Mouse (Mus musculus): ENCODE results near the gene Arhgef7. TPM values are rescaled to one million over a fixed set of nuclear protein-coding genes. Genes with fewer than 3 reads are reported as not detected.

Gene Arhgef7
- polyA plus RNA-seq, 1 experiment from 2014 or later, result 24.0 TPM

DNA sequence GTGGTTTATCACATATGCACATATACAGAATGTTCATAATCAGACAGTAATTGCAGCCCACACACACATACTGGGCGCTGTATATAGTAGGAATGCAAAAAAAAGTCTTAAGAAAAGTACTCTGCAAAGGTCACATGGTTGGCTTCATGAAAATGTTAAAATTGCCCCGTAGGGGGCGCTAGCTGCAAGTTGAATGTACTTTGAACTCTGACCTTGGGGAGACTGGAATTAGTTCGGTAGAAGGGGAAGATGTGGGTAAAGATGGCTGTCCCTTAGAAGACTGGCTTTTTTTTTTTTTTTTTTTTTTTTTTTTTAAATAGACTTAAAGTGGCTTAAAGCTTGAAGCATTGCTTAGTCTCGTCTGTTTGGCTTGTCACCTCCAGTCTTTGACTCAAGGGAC lies 28.4 kb downstream of the Arhgef7 start:
- Histone ChIP-seq H3K9ac (ENCODE audit: low read depth, low read length) (no peak overlapping the region), H3K4me3 (ENCODE audit: low read length) (no peak overlapping the region), H3K9me3 (ENCODE audit: control insufficient read depth, low read length) (no peaks in the 10 kb centered on the region), H3K27me3 (replicated peaks; ENCODE audit: control insufficient read depth, insufficient read depth, low read length) (no peaks in the 10 kb centered on the region), H3K4me1 (ENCODE audit: control insufficient read depth, insufficient read depth, low read length) (peaks cover 11% of the 10 kb centered on the region), H3K36me3 (ENCODE audit: control insufficient read depth, insufficient read depth, low read length) (no peaks in the 10 kb centered on the region), H3K27ac (ENCODE audit: low read length) (no peak overlapping the region), H3K4me2 (ENCODE audit: low read depth, low read length) (no peak overlapping the region)
- WGBS, result 14% methylated on average over 5 of the region's 5 CpGs
- ATAC-seq, result no peak

DNA sequence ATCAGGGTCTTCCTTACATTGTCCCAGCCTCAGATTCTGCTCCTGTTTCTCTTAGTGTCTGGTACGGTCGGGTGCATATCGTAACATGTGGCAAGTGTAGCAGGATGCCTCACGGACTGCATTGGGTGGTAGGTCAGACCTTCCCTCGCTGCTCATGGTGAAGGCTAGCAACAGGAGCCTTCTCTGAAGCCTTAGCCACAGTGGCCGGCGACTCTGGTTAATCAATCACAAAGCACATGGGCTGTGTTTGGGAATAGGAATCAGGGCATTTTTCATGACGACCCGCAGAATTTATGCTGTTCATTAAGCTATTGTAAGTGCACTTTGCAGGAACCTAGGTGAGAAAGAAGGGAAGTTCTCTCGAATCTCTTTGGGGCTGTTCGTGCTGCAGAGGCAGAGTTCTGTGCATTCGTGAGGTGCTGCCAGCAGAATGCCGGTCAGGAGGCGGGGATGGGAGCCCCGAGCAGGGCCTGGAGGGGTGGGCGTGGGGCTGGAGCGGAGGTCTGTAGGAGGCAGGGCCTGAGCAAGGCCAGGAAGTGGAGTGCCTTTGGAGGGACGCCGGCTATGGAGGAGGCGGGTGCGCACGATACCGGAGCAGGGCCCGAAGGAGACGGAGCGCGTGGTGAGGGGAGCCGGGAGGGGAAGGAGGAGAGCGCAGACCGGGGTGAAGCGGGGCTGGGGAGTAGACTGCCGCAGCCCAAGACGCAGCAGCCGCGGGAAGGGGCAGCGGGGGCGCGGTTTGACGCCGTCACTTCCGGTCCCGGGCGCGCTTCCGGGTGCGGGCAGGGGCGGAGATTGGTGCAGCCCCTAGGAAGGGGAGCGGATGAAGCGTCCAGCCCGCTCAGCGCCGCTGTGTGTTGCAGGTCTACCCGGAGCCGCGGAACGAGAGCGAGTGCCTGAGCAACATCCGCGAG lies 30.3 kb downstream of the Arhgef7 start:
- H3K27me3 ChIP-seq (replicated peaks; ENCODE audit: control insufficient read depth, insufficient read depth, low read length), result no peaks in the 10 kb centered on the region
- H3K27ac ChIP-seq (ENCODE audit: low read length), result peak overlapping the region; percentile 92
- H3K4me3 ChIP-seq (ENCODE audit: low read length), result peak overlapping the region; percentile 91
- peak; percentile 96 for ATAC-seq
- H3K9ac ChIP-seq (ENCODE audit: low read depth, low read length), result peak overlapping the region; percentile 98
- H3K9me3 ChIP-seq (ENCODE audit: control insufficient read depth, low read length), result no peaks in the 10 kb centered on the region
- WGBS, result 1% methylated on average over 59 of the region's 59 CpGs
- H3K4me1 ChIP-seq (ENCODE audit: control insufficient read depth, insufficient read depth, low read length), result peaks cover 14% of the 10 kb centered on the region
- H3K4me2 ChIP-seq (ENCODE audit: low read depth, low read length), result peak overlapping the region; percentile 89
- H3K36me3 ChIP-seq (ENCODE audit: control insufficient read depth, insufficient read depth, low read length), result no peaks in the 10 kb centered on the region

DNA sequence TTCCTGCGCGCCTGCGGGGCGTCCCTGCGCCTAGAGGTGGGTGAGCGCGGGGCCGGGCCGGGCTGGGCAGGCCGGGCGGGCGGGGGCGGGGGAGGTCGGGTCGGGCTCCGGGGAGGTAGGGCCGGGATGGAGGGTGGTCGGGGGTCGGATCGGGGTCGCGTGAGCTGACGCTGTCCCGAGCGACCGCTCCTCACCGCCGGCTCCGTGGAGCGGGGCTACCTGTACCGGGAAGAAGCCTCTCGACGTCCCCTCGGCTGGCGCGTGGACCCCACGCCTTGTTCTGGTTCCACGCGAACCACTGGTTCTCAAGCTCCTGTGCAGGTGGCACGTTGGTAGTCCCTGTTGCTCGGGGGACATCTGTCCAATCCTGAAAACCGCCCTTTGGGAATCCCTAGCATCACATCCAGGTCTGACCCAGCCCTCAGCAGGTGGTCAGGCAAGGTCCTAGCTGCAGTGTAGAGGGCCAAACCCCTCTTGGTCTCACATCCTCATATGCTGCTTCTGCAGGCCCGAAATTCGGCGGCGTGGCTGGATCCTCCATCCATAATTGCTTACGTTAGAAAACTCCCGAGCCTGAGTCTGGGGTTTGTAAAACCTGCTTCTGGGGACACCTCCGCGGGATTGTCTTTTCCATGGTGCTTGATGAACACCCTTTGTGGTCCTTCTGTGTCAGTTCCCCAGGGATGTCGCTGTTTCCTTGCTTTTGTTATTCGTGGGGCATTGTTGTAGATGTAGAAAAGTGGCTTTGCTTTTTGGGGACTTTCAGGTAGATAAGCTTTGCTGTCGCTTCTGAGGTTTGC lies 31.2 kb downstream of the Arhgef7 start:
- Histone ChIP-seq H3K4me2 (ENCODE audit: low read depth, low read length) (peak overlapping the region; percentile 89), H3K27ac (ENCODE audit: low read length) (peak overlapping the region; percentile 92), H3K4me1 (ENCODE audit: control insufficient read depth, insufficient read depth, low read length) (peaks cover 14% of the 10 kb centered on the region), H3K4me3 (ENCODE audit: low read length) (peak overlapping the region; percentile 91), H3K9ac (ENCODE audit: low read depth, low read length) (peak overlapping the region; percentile 98), H3K36me3 (ENCODE audit: control insufficient read depth, insufficient read depth, low read length) (no peaks in the 10 kb centered on the region), H3K9me3 (ENCODE audit: control insufficient read depth, low read length) (no peaks in the 10 kb centered on the region), H3K27me3 (replicated peaks; ENCODE audit: control insufficient read depth, insufficient read depth, low read length) (no peaks in the 10 kb centered on the region)
- ATAC-seq, result peak; percentile 17; the same call in 1 of the 2 replicates
- whole genome bisulfite sequencing, result 2% methylated on average over 49 of the region's 53 CpGs

DNA sequence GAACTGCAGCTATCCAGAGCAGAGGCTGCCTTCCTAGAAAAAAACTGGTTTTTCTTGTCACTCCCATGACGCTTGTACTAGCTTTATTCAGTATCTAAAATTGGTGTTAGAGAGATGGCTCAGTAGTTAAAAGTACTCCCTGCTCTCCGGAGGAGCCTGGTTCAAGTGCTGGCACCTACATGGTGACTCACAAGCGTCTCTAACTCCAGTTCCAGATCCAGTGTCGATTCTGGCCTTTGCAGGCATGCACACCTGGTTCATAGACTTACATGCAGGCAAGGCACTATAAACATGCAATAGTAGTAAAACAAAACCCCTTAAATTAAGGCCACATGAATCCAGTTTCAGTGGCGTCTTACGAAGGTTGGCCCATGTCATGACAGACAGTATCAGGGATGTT lies 34.0 kb downstream of the Arhgef7 start:
- H3K27me3 ChIP-seq (replicated peaks; ENCODE audit: control insufficient read depth, insufficient read depth, low read length), result no peaks in the 10 kb centered on the region
- H3K9ac ChIP-seq (ENCODE audit: low read depth, low read length), result no peak overlapping the region
- no peaks in the 10 kb centered on the region for H3K9me3 ChIP-seq (ENCODE audit: control insufficient read depth, low read length)
- H3K4me3 ChIP-seq (ENCODE audit: low read length), result no peak overlapping the region
- H3K36me3 ChIP-seq (ENCODE audit: control insufficient read depth, insufficient read depth, low read length), result no peaks in the 10 kb centered on the region
- peaks cover 14% of the 10 kb centered on the region for H3K4me1 ChIP-seq (ENCODE audit: control insufficient read depth, insufficient read depth, low read length)
- ATAC-seq, result no peak
- whole genome bisulfite sequencing, result 93% methylated on average over 6 of the region's 6 CpGs
- no peak overlapping the region for H3K27ac ChIP-seq (ENCODE audit: low read length)
- no peak overlapping the region for H3K4me2 ChIP-seq (ENCODE audit: low read depth, low read length)

- Histone ChIP-seq H3K27me3 (replicated peaks; ENCODE audit: control insufficient read depth, insufficient read depth, low read length) (no peaks in the 10 kb centered on the region), H3K4me1 (ENCODE audit: control insufficient read depth, insufficient read depth, low read length) (peaks cover 14% of the 10 kb centered on the region), H3K9me3 (ENCODE audit: control insufficient read depth, low read length) (no peaks in the 10 kb centered on the region), H3K4me2 (ENCODE audit: low read depth, low read length) (no peak overlapping the region), H3K36me3 (ENCODE audit: control insufficient read depth, insufficient read depth, low read length) (no peaks in the 10 kb centered on the region), H3K9ac (ENCODE audit: low read depth, low read length) (no peak overlapping the region), H3K27ac (ENCODE audit: low read length) (no peak overlapping the region), H3K4me3 (ENCODE audit: low read length) (no peak overlapping the region)
- WGBS, result 77% methylated on average over 5 of the region's 5 CpGs
- ATAC-seq, result no peak
Observed at GRCm38 (mm10) chr8:11762048-11762447, 34.5 kb downstream of the Arhgef7 start.

DNA sequence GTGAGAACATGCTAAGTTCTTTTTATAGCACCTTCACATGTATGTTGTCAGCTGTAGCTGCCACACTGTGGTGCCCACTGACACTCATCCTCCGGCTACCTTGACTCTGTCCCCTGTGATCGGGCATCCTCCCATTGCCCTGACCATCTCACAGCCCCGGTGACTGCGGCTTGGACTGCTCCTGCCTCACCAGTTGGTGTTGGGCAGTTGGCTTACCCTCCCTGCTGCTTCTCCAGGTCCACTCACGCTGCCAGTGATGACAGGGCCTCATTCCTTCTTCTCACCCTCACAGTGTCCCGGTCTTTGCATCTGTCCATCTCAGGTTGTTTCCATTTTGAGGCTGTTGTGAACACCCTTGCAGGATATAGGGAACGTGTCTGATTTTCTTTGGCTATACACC lies 35.3 kb downstream of the Arhgef7 start:
- Histone ChIP-seq H3K36me3 (ENCODE audit: control insufficient read depth, insufficient read depth, low read length) (no peaks in the 10 kb centered on the region), H3K4me2 (ENCODE audit: low read depth, low read length) (no peak overlapping the region), H3K9ac (ENCODE audit: low read depth, low read length) (no peak overlapping the region), H3K27ac (ENCODE audit: low read length) (no peak overlapping the region), H3K4me3 (ENCODE audit: low read length) (no peak overlapping the region), H3K9me3 (ENCODE audit: control insufficient read depth, low read length) (no peaks in the 10 kb centered on the region), H3K27me3 (replicated peaks; ENCODE audit: control insufficient read depth, insufficient read depth, low read length) (no peaks in the 10 kb centered on the region), H3K4me1 (ENCODE audit: control insufficient read depth, insufficient read depth, low read length) (peaks cover 11% of the 10 kb centered on the region)
- no peak for ATAC-seq
- WGBS, result 89% methylated on average over 7 of the region's 7 CpGs

- Histone ChIP-seq H3K9me3 (ENCODE audit: control insufficient read depth, low read length) (no peaks in the 10 kb centered on the region), H3K9ac (ENCODE audit: low read depth, low read length) (no peak overlapping the region), H3K36me3 (ENCODE audit: control insufficient read depth, insufficient read depth, low read length) (no peaks in the 10 kb centered on the region), H3K4me3 (ENCODE audit: low read length) (no peak overlapping the region), H3K4me1 (ENCODE audit: control insufficient read depth, insufficient read depth, low read length) (no peaks in the 10 kb centered on the region), H3K4me2 (ENCODE audit: low read depth, low read length) (no peak overlapping the region), H3K27me3 (replicated peaks; ENCODE audit: control insufficient read depth, insufficient read depth, low read length) (no peaks in the 10 kb centered on the region), H3K27ac (ENCODE audit: low read length) (no peak overlapping the region)
- WGBS, result 81% methylated on average over 5 of the region's 5 CpGs
- ATAC-seq, result no peak
Observed at GRCm38 (mm10) chr8:11767213-11767840, 39.8 kb downstream of the Arhgef7 start.

DNA sequence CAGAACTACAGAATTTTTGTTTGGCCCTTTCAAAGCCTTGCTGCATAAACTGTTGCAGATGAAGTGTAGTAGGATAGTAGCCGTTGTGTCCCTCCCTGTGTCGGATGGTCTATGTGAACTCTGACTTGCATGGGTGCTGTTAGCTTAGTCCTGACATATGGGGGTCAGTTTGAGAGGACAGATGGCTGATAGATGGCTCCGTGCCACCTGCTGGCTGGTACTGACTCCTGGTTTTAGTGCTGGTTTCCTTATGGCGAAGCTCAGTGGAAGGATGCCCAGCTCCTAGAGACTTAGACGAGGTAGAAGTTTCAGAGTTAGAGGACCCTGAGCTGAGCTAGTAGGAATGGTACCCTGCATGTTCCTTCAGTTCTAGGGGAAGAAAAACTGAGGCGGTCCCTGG lies 42.5 kb downstream of the Arhgef7 start:
- Histone ChIP-seq H3K27me3 (replicated peaks; ENCODE audit: control insufficient read depth, insufficient read depth, low read length) (no peaks in the 10 kb centered on the region), H3K27ac (ENCODE audit: low read length) (no peak overlapping the region), H3K4me3 (ENCODE audit: low read length) (no peak overlapping the region), H3K9me3 (ENCODE audit: control insufficient read depth, low read length) (no peaks in the 10 kb centered on the region), H3K4me2 (ENCODE audit: low read depth, low read length) (no peak overlapping the region), H3K9ac (ENCODE audit: low read depth, low read length) (no peak overlapping the region), H3K4me1 (ENCODE audit: control insufficient read depth, insufficient read depth, low read length) (peaks cover 12% of the 10 kb centered on the region), H3K36me3 (ENCODE audit: control insufficient read depth, insufficient read depth, low read length) (no peaks in the 10 kb centered on the region)
- 93% methylated on average over 6 of the region's 6 CpGs for WGBS
- ATAC-seq, result no peak

- ATAC-seq, result no peak
- Histone ChIP-seq H3K9me3 (ENCODE audit: control insufficient read depth, low read length) (no peaks in the 10 kb centered on the region), H3K4me1 (ENCODE audit: control insufficient read depth, insufficient read depth, low read length) (peaks cover 18% of the 10 kb centered on the region), H3K27me3 (replicated peaks; ENCODE audit: control insufficient read depth, insufficient read depth, low read length) (no peaks in the 10 kb centered on the region), H3K27ac (ENCODE audit: low read length) (no peak overlapping the region), H3K4me2 (ENCODE audit: low read depth, low read length) (no peak overlapping the region), H3K4me3 (ENCODE audit: low read length) (no peak overlapping the region), H3K9ac (ENCODE audit: low read depth, low read length) (no peak overlapping the region), H3K36me3 (ENCODE audit: control insufficient read depth, insufficient read depth, low read length) (no peaks in the 10 kb centered on the region)
- 69% methylated on average over 7 of the region's 7 CpGs for WGBS
Observed at GRCm38 (mm10) chr8:11770521-11771080, 43.1 kb downstream of the Arhgef7 start.
